Mouse (Mus musculus) kidney, embryonic 15.5 days (tissue): Measurements from ENCODE around the gene Fuz. TPM values are rescaled to one million over a fixed set of nuclear protein-coding genes. Genes with fewer than 3 reads are reported as not detected.

Source experiments
- ATAC-seq: fragments of 200-750 bp; cut with Nextera tagmentation; replicated peaks from 2 replicates; pipeline ENCODE4 v1.8.0; 2017; ENCODE audit warnings: moderate TSS enrichment; ENCODE audit not compliant: low FRiP score
- H3K27ac ChIP-seq: fragments of 300-500 bp; sonication (generic); 2 replicates; pipeline ENCODE4 v1.5.1; 2015; ENCODE audit warnings: mild to moderate bottlenecking, inconsistent platforms
- H3K27me3 ChIP-seq: fragments of 300-500 bp; sonication (generic); 2 replicates; pipeline ENCODE4 v1.6.1; 2015; ENCODE audit warnings: inconsistent platforms
- H3K36me3 ChIP-seq: fragments of 300-500 bp; sonication (generic); 2 replicates; pipeline ENCODE4 v1.6.1; 2015; ENCODE audit warnings: inconsistent platforms
- H3K4me1 ChIP-seq: fragments of 300-500 bp; sonication (generic); 2 replicates; pipeline ENCODE4 v1.6.1; 2015; ENCODE audit warnings: inconsistent platforms
- H3K4me2 ChIP-seq: fragments of 300-500 bp; sonication (generic); 2 replicates; pipeline ENCODE4 v1.6.1; 2015; ENCODE audit warnings: moderate library complexity, mild to moderate bottlenecking, inconsistent platforms
- H3K4me3 ChIP-seq: fragments of 300-500 bp; sonication (generic); replicated peaks from 2 replicates; pipeline ENCODE4 v1.5.1; 2015; ENCODE audit warnings: mild to moderate bottlenecking, inconsistent platforms
- H3K9ac ChIP-seq: fragments of 300-500 bp; sonication (generic); 2 replicates; pipeline ENCODE4 v1.6.1; 2015; ENCODE audit warnings: mild to moderate bottlenecking, inconsistent platforms
- H3K9me3 ChIP-seq: fragments of 300-500 bp; sonication (generic); replicated peaks from 2 replicates; pipeline ENCODE4 v1.6.1; 2016; ENCODE audit warnings: inconsistent platforms
- WGBS: fragments of 180-500 bp; shearing (Covaris S2); methylation state at CpG from one replicate; pipeline ENCODE4 v1.1.7; 2015; ENCODE audit warnings: mixed read lengths; 5-methylcytosine and 5-hydroxymethylcytosine counted together
- polyA plus RNA-seq: library from polyadenylated mRNA; unstranded; fragments of >200 nt; fragmentation: Nextera tagmentation; extraction: Ambion mirVana; gene quantifications from 2 replicates; pipeline ENCODE4 v1.2.1, GENCODE M21; 2015

Gene Fuz
- polyA plus RNA-seq, 1 experiment from 2014 or later, result 24.0 TPM

GRCm38 (mm10) chr7:44863982-44864494, 31.8 kb upstream of the Fuz start:
- Histone ChIP-seq H3K27ac (no peak overlapping the region), H3K27me3 (no peaks in the 10 kb centered on the region), H3K9ac (0 out of 2 replicates have a peak overlapping the region, but pooled peaks have one; percentile 2), H3K4me3 (no peak overlapping the region), H3K36me3 (peaks cover 67% of the 10 kb centered on the region), H3K4me2 (no peak overlapping the region), H3K9me3 (no peaks in the 10 kb centered on the region), H3K4me1 (peaks cover 55% of the 10 kb centered on the region)
- no peak for ATAC-seq
- 90% methylated on average over 11 of the region's 11 CpGs for WGBS

- Histone ChIP-seq H3K27ac (0 out of 2 replicates have a peak overlapping the region, but pooled peaks have one; percentile 100), H3K9me3 (no peaks in the 10 kb centered on the region), H3K36me3 (peaks cover 59% of the 10 kb centered on the region), H3K4me2 (0 out of 2 replicates have a peak overlapping the region, but pooled peaks have one; percentile 3), H3K4me3 (0 out of 2 replicates have a peak overlapping the region, but pooled peaks have one; percentile 7), H3K9ac (0 out of 2 replicates have a peak overlapping the region, but pooled peaks have one; percentile 2), H3K4me1 (peaks cover 55% of the 10 kb centered on the region), H3K27me3 (no peaks in the 10 kb centered on the region)
- ATAC-seq, result no peak
- 81% methylated on average over 24 of the region's 24 CpGs for WGBS
Measured at GRCm38 (mm10) chr7:44864595-44865542, 31.0 kb upstream of the Fuz start.

GRCm38 (mm10) chr7:44866276-44867009, 29.4 kb upstream of the Fuz start:
- WGBS, result 26% methylated on average over 15 of the region's 15 CpGs
- peak overlapping the region; percentile 100 for H3K27ac ChIP-seq
- H3K4me3 ChIP-seq, result peak overlapping the region; percentile 95
- peak overlapping the region; percentile 76 for H3K4me2 ChIP-seq
- H3K27me3 ChIP-seq, result no peaks in the 10 kb centered on the region
- peaks cover 52% of the 10 kb centered on the region for H3K36me3 ChIP-seq
- peaks cover 53% of the 10 kb centered on the region for H3K4me1 ChIP-seq
- no peaks in the 10 kb centered on the region for H3K9me3 ChIP-seq
- H3K9ac ChIP-seq, result peak overlapping the region; percentile 99; the same call in 1 of the 2 replicates
- no peak for ATAC-seq

- 30% methylated on average over 19 of the region's 19 CpGs for WGBS
- Histone ChIP-seq H3K36me3 (peaks cover 45% of the 10 kb centered on the region), H3K4me3 (peak overlapping the region; percentile 95), H3K9me3 (no peaks in the 10 kb centered on the region), H3K4me2 (peak overlapping the region; percentile 76), H3K9ac (peak overlapping the region; percentile 99), H3K27me3 (no peaks in the 10 kb centered on the region), H3K4me1 (peaks cover 50% of the 10 kb centered on the region), H3K27ac (peak overlapping the region; percentile 100)
- no peak for ATAC-seq
Measured at GRCm38 (mm10) chr7:44867010-44867702, 28.7 kb upstream of the Fuz start.

GRCm38 (mm10) chr7:44867802-44868201, 28.1 kb upstream of the Fuz start:
- Histone ChIP-seq H3K4me1 (peaks cover 53% of the 10 kb centered on the region), H3K27me3 (no peaks in the 10 kb centered on the region), H3K36me3 (peaks cover 39% of the 10 kb centered on the region), H3K4me3 (peak overlapping the region; percentile 95), H3K27ac (peak overlapping the region; percentile 100), H3K9me3 (no peaks in the 10 kb centered on the region), H3K4me2 (peak overlapping the region; percentile 76), H3K9ac (peak overlapping the region; percentile 99)
- WGBS, result 23% methylated on average over 9 of the region's 9 CpGs
- ATAC-seq, result no peak

GRCm38 (mm10) chr7:44868465-44868864, 27.4 kb upstream of the Fuz start:
- no peaks in the 10 kb centered on the region for H3K9me3 ChIP-seq
- ATAC-seq, result no peak
- peaks cover 59% of the 10 kb centered on the region for H3K4me1 ChIP-seq
- peak overlapping the region; percentile 100 for H3K27ac ChIP-seq
- peaks cover 32% of the 10 kb centered on the region for H3K36me3 ChIP-seq
- 6% methylated on average over 16 of the region's 16 CpGs for WGBS
- peak overlapping the region; percentile 99 for H3K9ac ChIP-seq
- no peaks in the 10 kb centered on the region for H3K27me3 ChIP-seq
- peak overlapping the region; percentile 95 for H3K4me3 ChIP-seq
- peak overlapping the region; percentile 76 for H3K4me2 ChIP-seq

GRCm38 (mm10) chr7:44868919-44869696, 26.8 kb upstream of the Fuz start:
- peak overlapping the region; percentile 100 for H3K27ac ChIP-seq
- H3K36me3 ChIP-seq, result peaks cover 25% of the 10 kb centered on the region
- H3K9me3 ChIP-seq, result no peaks in the 10 kb centered on the region
- H3K9ac ChIP-seq, result peak overlapping the region; percentile 99
- H3K27me3 ChIP-seq, result no peaks in the 10 kb centered on the region
- H3K4me3 ChIP-seq, result peak overlapping the region; percentile 95
- peaks cover 62% of the 10 kb centered on the region for H3K4me1 ChIP-seq
- ATAC-seq, result peak; percentile 68
- H3K4me2 ChIP-seq, result peak overlapping the region; percentile 76
- 0% methylated on average over 102 of the region's 108 CpGs for WGBS

GRCm38 (mm10) chr7:44869697-44870528, 26.0 kb upstream of the Fuz start, which contains the start of gene Ptov1:
Gene Ptov1 (minus strand): TSS chr7:44869788.
- peaks cover 56% of the 10 kb centered on the region for H3K4me1 ChIP-seq
- H3K9me3 ChIP-seq, result no peaks in the 10 kb centered on the region
- H3K4me3 ChIP-seq, result peak within 1 kb of the TSS; percentile 95
- H3K36me3 ChIP-seq, result peaks cover 17% of the 10 kb centered on the region
- H3K4me2 ChIP-seq, result peak within 1 kb of the TSS; percentile 76
- 4% methylated on average over 28 of the region's 29 CpGs for WGBS
- H3K27ac ChIP-seq, result peak within 1 kb of the TSS; percentile 100
- no peaks in the 10 kb centered on the region for H3K27me3 ChIP-seq
- ATAC-seq, result peak; percentile 93
- H3K9ac ChIP-seq, result peak within 1 kb of the TSS; percentile 99

GRCm38 (mm10) chr7:44870614-44871013, 25.3 kb upstream of the Fuz start:
- H3K27me3 ChIP-seq, result no peaks in the 10 kb centered on the region
- H3K9ac ChIP-seq, result 0 out of 2 replicates have a peak overlapping the region, but pooled peaks have one; percentile 32
- peaks cover 49% of the 10 kb centered on the region for H3K4me1 ChIP-seq
- H3K4me3 ChIP-seq, result peak overlapping the region; percentile 95
- no peaks in the 10 kb centered on the region for H3K9me3 ChIP-seq
- peaks cover 12% of the 10 kb centered on the region for H3K36me3 ChIP-seq
- 82% methylated on average over 6 of the region's 6 CpGs for WGBS
- peak overlapping the region; percentile 100 for H3K27ac ChIP-seq
- H3K4me2 ChIP-seq, result peak overlapping the region; percentile 76
- ATAC-seq, result no peak

GRCm38 (mm10) chr7:44871181-44871580, 24.7 kb upstream of the Fuz start:
- WGBS, result 78% methylated on average over 1 of the region's 1 CpGs
- Histone ChIP-seq H3K27me3 (no peaks in the 10 kb centered on the region), H3K4me3 (no peak overlapping the region), H3K27ac (0 out of 2 replicates have a peak overlapping the region, but pooled peaks have one; percentile 14), H3K36me3 (peaks cover 12% of the 10 kb centered on the region), H3K9me3 (no peaks in the 10 kb centered on the region), H3K4me1 (peaks cover 44% of the 10 kb centered on the region), H3K9ac (no peak overlapping the region), H3K4me2 (no peak overlapping the region)
- ATAC-seq, result no peak
